In the genomic region with DNA sequence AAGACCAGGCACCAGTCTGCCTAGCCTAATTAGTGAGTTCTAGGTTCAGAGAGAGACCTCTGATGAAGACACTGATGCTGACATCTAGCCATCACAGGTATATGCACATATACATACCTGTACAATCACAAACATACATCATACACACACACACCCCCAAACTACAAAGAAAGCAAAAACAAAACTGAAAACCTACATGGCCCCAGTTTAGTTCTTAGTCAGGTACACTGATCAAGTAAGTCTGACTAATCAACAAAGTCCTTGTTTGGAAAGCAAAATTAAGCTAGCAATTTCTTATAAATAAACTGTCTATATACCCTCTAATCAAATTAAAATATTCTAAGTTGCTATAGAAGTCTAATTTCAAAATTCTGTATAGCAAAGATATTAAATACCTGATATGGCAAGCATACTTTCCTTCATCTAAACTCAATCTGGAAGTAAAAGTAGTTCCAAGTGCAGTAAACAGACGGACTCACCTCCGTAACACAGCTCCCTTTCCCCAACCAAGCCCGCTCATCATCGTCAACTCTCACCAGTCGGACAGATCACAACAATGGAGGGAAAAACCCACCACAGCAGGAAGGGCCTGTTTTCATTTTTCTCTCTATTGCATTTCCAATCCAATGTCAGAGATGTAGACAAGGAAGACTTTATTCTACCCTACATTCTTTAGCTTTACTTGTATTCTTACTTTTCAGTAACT, we compare ENCODE assay signal across 21 mouse cellular contexts. TPM values are rescaled to one million over a fixed set of nuclear protein-coding genes. Genes with fewer than 3 reads are reported as not detected.
DNase-seq lines count a peak whose midpoint lies in the region; ATAC-seq lines count a peak whose summit lies in the region.
"Had no signal": no experiment of that assay in that cellular context is flagged by ENCODE, and none has a peak within 500 bp of the region (broad histone marks: within the 10 kb centered on the region; RNA-seq: fewer than 3 reads in every experiment).

No protein-coding gene starts in this region.

- no peaks in the 10 kb centered on the region for H3K9me3 ChIP-seq in hindbrain, embryonic 14.5 days (ENCODE audit: control insufficient read depth, low read length)
- H3K9me3 ChIP-seq in hindbrain, embryonic 12.5 days (replicated peaks): no peaks in the 10 kb centered on the region
- H3K9me3 ChIP-seq in neural tube, embryonic 13.5 days: no peaks in the 10 kb centered on the region
- no peaks in the 10 kb centered on the region for H3K9me3 ChIP-seq in hindbrain, embryonic 16.5 days (ENCODE audit: control insufficient read depth, low read length)
- H3K9me3 ChIP-seq in kidney, embryonic 16.5 days (ENCODE audit: low read length): no peaks in the 10 kb centered on the region
- H3K9me3 ChIP-seq: embryonic facial prominence, embryonic 15.5 days; heart, embryonic 10.5 days; midbrain, embryonic 12.5 days had no signal

- no peak overlapping the region for H3K27ac ChIP-seq in hindbrain, embryonic 14.5 days
- H3K27ac ChIP-seq in hindbrain, embryonic 12.5 days: no peak overlapping the region
- no peak overlapping the region for H3K27ac ChIP-seq in neural tube, embryonic 13.5 days (replicated peaks)
- H3K27ac ChIP-seq in hindbrain, embryonic 16.5 days (ENCODE audit: low read depth, low read length): no peak overlapping the region
- H3K27ac ChIP-seq in kidney, embryonic 16.5 days (ENCODE audit: low read length): no peak overlapping the region
- H3K27ac ChIP-seq: embryonic facial prominence, embryonic 15.5 days; heart, embryonic 10.5 days; midbrain, embryonic 12.5 days had no signal

- H3K4me3 ChIP-seq in hindbrain, embryonic 14.5 days (replicated peaks; ENCODE audit: low read length): 0 out of 2 replicates have a peak overlapping the region, but pooled peaks have one; percentile 1
- H3K4me3 ChIP-seq in hindbrain, embryonic 12.5 days: no peak overlapping the region
- H3K4me3 ChIP-seq in neural tube, embryonic 13.5 days: no peak overlapping the region
- H3K4me3 ChIP-seq in hindbrain, embryonic 16.5 days (ENCODE audit: low read length): no peak overlapping the region
- no peak overlapping the region for H3K4me3 ChIP-seq in kidney, embryonic 16.5 days (ENCODE audit: low read length)
- H3K4me3 ChIP-seq: embryonic facial prominence, embryonic 15.5 days; heart, embryonic 10.5 days; midbrain, embryonic 12.5 days had no signal

- ATAC-seq in hindbrain, embryonic 14.5 days (ENCODE audit: low FRiP score): no peak
- no peak for ATAC-seq in hindbrain, embryonic 12.5 days (ENCODE audit: low FRiP score)
- ATAC-seq in neural tube, embryonic 13.5 days (ENCODE audit: low read depth): no peak
- no peak for ATAC-seq in hindbrain, embryonic 16.5 days
- ATAC-seq in kidney, embryonic 16.5 days (ENCODE audit: low FRiP score, low TSS enrichment): no peak

- no peak for DNase-seq in hindbrain, embryonic 14.5 days (ENCODE audit: low spot score)
- DNase-seq in neural tube, embryonic 10.5 days (ENCODE audit: extremely low spot score, low spot score): no peak
- DNase-seq in lung, postnatal 25 days (ENCODE audit: low spot score): no peak
- DNase-seq: adrenal gland, postnatal 36 days; cerebellum, adult 11-12 months; cerebellum, postnatal 36 days; gastrocnemius, postnatal 36 days; kidney, adult 18-20 months; kidney, postnatal 25 days; left cerebral cortex, postnatal 4 days; lung, adult 18-20 months; lung, postnatal 14 days; right cerebral cortex, postnatal 25 days; thymus, postnatal 36 days had no signal

- H3K36me3 ChIP-seq in hindbrain, embryonic 14.5 days (replicated peaks; ENCODE audit: control insufficient read depth, insufficient read depth): no peaks in the 10 kb centered on the region
- no peaks in the 10 kb centered on the region for H3K36me3 ChIP-seq in hindbrain, embryonic 12.5 days
- H3K36me3 ChIP-seq in neural tube, embryonic 13.5 days: no peaks in the 10 kb centered on the region
- no peaks in the 10 kb centered on the region for H3K36me3 ChIP-seq in hindbrain, embryonic 16.5 days (ENCODE audit: control insufficient read depth, insufficient read depth, low read length)
- no peaks in the 10 kb centered on the region for H3K36me3 ChIP-seq in kidney, embryonic 16.5 days (ENCODE audit: insufficient read depth, low read length)
- H3K36me3 ChIP-seq: embryonic facial prominence, embryonic 15.5 days; heart, embryonic 10.5 days; midbrain, embryonic 12.5 days had no signal

- peak overlapping the region; percentile 89 for H3K4me2 ChIP-seq in hindbrain, embryonic 14.5 days (replicated peaks)
- H3K4me2 ChIP-seq in hindbrain, embryonic 12.5 days (replicated peaks): no peak overlapping the region; the same call in 1 of the 2 replicates
- H3K4me2 ChIP-seq in neural tube, embryonic 13.5 days: peak overlapping the region; percentile 34
- peak overlapping the region; percentile 39 for H3K4me2 ChIP-seq in hindbrain, embryonic 16.5 days (ENCODE audit: low read length)
- no peak overlapping the region for H3K4me2 ChIP-seq in kidney, embryonic 16.5 days (replicated peaks; ENCODE audit: low read depth, low read length)
- H3K4me2 ChIP-seq: embryonic facial prominence, embryonic 15.5 days; midbrain, embryonic 12.5 days had no signal

- no peak overlapping the region for H3K9ac ChIP-seq in hindbrain, embryonic 14.5 days
- H3K9ac ChIP-seq in hindbrain, embryonic 12.5 days: no peak overlapping the region
- no peak overlapping the region for H3K9ac ChIP-seq in neural tube, embryonic 13.5 days
- no peak overlapping the region for H3K9ac ChIP-seq in hindbrain, embryonic 16.5 days (ENCODE audit: low read depth, low read length)
- no peak overlapping the region for H3K9ac ChIP-seq in kidney, embryonic 16.5 days (replicated peaks; ENCODE audit: low read length)
- H3K9ac ChIP-seq: embryonic facial prominence, embryonic 15.5 days; midbrain, embryonic 12.5 days had no signal

- 70% methylated on average over 5 of the region's 5 CpGs for WGBS in hindbrain, embryonic 14.5 days
- 71% methylated on average over 5 of the region's 5 CpGs for WGBS in hindbrain, embryonic 12.5 days
- 81% methylated on average over 5 of the region's 5 CpGs for WGBS in neural tube, embryonic 13.5 days
- WGBS in hindbrain, embryonic 16.5 days: 67% methylated on average over 5 of the region's 5 CpGs
- WGBS in kidney, embryonic 16.5 days: 89% methylated on average over 5 of the region's 5 CpGs

- peaks cover 16% of the 10 kb centered on the region for H3K4me1 ChIP-seq in hindbrain, embryonic 14.5 days (replicated peaks; ENCODE audit: control insufficient read depth, insufficient read depth, low read length)
- H3K4me1 ChIP-seq in hindbrain, embryonic 12.5 days: peaks cover 5% of the 10 kb centered on the region; the same call in 1 of the 2 replicates
- peaks cover 26% of the 10 kb centered on the region for H3K4me1 ChIP-seq in neural tube, embryonic 13.5 days (replicated peaks)
- H3K4me1 ChIP-seq in hindbrain, embryonic 16.5 days (ENCODE audit: control insufficient read depth, insufficient read depth, low read depth, low read length): peaks cover 9% of the 10 kb centered on the region
- H3K4me1 ChIP-seq in kidney, embryonic 16.5 days (ENCODE audit: insufficient read depth, low read length): peaks cover 3% of the 10 kb centered on the region
- H3K4me1 ChIP-seq: heart, embryonic 10.5 days had no signal

- no peaks in the 10 kb centered on the region for H3K27me3 ChIP-seq in hindbrain, embryonic 14.5 days (ENCODE audit: control insufficient read depth, insufficient read depth, low read length)
- H3K27me3 ChIP-seq in hindbrain, embryonic 12.5 days: no peaks in the 10 kb centered on the region
- no peaks in the 10 kb centered on the region for H3K27me3 ChIP-seq in neural tube, embryonic 13.5 days
- no peaks in the 10 kb centered on the region for H3K27me3 ChIP-seq in hindbrain, embryonic 16.5 days (replicated peaks; ENCODE audit: control insufficient read depth, insufficient read depth, low read length)
- no peaks in the 10 kb centered on the region for H3K27me3 ChIP-seq in kidney, embryonic 16.5 days (ENCODE audit: insufficient read depth, low read length)
- H3K27me3 ChIP-seq: embryonic facial prominence, embryonic 15.5 days; midbrain, embryonic 12.5 days had no signal

RNA-seq across cellular contexts. Expression of gene Bmt2, which starts 3.0 kb away (rescaled TPM):
- 25.0 and 28.5 TPM in 2 replicates for polyA plus RNA-seq in hindbrain, embryonic 14.5 days (2014; fragmentation: Nextera tagmentation; extraction: Ambion mirVana)
- polyA plus RNA-seq in hindbrain, embryonic 12.5 days (2016; fragmentation: Nextera tagmentation; extraction: Ambion mirVana): 23.8 and 25.7 TPM in 2 replicates
- polyA plus RNA-seq in neural tube, embryonic 13.5 days (2015; fragmentation: Nextera tagmentation; extraction: Ambion mirVana): 21.7 and 24.1 TPM in 2 replicates
- 15.0 and 18.4 TPM in 2 replicates for polyA plus RNA-seq in hindbrain, embryonic 16.5 days (2015; fragmentation: Nextera tagmentation; extraction: Ambion mirVana)
- 14.6 and 18.9 TPM in 2 replicates for polyA plus RNA-seq in kidney, embryonic 16.5 days (2015; fragmentation: Nextera tagmentation; extraction: Ambion mirVana)

Comparison
In these comparisons a context has a peak if more than half of its experiments do, and no peak if none do; other contexts are left out.
1. H3K4me2 ChIP-seq: peak in hindbrain, embryonic 14.5 days (single experiment), neural tube, embryonic 13.5 days (single experiment) and hindbrain, embryonic 16.5 days (single experiment); none in hindbrain, embryonic 12.5 days (single experiment) and kidney, embryonic 16.5 days (single experiment).